Mouse (Mus musculus) ES-E14 (cell line): ENCODE results near the gene Vmn2r48.
"Not testable (repeated sequence)": the region's sequence is repeated elsewhere in the genome, so short reads cannot be mapped to it uniquely, and the experiment has no call there.

Experiments used
- CHD2 ChIP-seq: IDR thresholded peaks from 2 replicates; pipeline ENCODE4 v1.6.1; 2014; ENCODE audit warnings: mild to moderate bottlenecking, low read depth, low read length, inconsistent platforms
- HCFC1 ChIP-seq: IDR thresholded peaks from 2 replicates; pipeline ENCODE4 v1.6.1; 2012; ENCODE audit warnings: low read length, inconsistent platforms, borderline replicate concordance; ENCODE audit not compliant: insufficient read depth
- MAFK ChIP-seq: IDR thresholded peaks from 2 replicates; pipeline ENCODE4 v1.6.1; 2014; ENCODE audit warnings: mild to moderate bottlenecking, low read depth, low read length, inconsistent platforms; ENCODE audit not compliant: insufficient read depth
- ZNF384 ChIP-seq: IDR thresholded peaks from 2 replicates; pipeline ENCODE4 v1.6.1; 2012; ENCODE audit warnings: low read depth, low read length, inconsistent platforms

DNA sequence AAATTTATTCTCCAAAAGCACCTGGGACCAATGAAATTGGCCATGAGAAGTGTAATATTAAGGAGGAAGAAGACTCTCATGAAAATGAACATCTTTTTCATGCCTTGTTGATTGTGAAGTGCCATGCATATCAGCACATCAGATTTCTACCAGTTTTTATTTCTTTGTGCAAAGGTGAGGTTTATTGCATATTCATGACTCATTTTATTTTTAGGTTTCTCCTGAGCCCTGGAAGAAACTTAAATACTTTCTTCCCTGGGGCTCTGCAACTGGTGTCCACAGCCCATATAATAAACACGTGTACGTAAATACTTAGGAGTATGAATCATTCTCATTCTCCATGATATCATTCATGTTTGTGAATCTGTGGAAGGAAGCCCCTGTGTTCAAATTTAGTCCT lies at the start of gene Vmn2r48:
- TF ChIP-seq CHD2, MAFK, ZNF384, HCFC1: not testable (repeated sequence)
